Mouse (Mus musculus): Measurements from ENCODE around the gene Ptgfrn.

DNA sequence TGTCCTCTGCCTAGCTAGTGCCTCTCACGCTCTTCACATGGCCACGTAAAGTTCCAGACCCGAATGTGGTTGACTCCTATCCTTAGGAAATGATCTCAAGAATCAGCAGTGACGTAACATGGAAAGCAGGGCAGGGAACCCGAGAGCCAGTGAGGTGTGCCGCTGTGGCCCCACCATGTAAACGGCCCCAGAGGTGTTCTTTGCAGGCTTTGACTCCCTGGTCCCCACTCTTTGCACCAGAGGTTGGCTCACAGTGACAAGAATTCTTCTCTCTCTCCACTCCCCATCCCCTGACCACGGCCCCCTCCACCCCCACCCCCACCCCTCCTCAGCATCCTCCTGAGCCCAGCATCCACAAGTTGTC, 7.3 kb upstream of the Ptgfrn start:
- TF ChIP-seq CTCF (conservative IDR thresholded peaks at IDR 0.05; ENCODE audit: insufficient read depth, insufficient read length, low read depth, low read length) (no peak), POLR2A (IDR thresholded peaks at IDR 0.05; ENCODE audit: low read depth, low read length) (no peak)
